Mouse (Mus musculus): ENCODE results near the gene Zbtb12. TPM values are rescaled to one million over a fixed set of nuclear protein-coding genes. Genes with fewer than 3 reads are reported as not detected.

The Zbtb12 gene
- total and polyA plus RNA-seq, 2 experiments from 2014 or later, result 6.5 to 31.1 TPM

GRCm38 (mm10) chr17:34865981-34866380 is 13.3 kb upstream of the Zbtb12 start:
- DNase-seq (ENCODE audit: low spot score), result no peak
- Histone ChIP-seq H3K36me3 (ENCODE audit: insufficient read depth, low read length) (no peaks in the 10 kb centered on the region), H3K4me1 (ENCODE audit: insufficient read depth, low read length) (no peaks in the 10 kb centered on the region), H3K27ac (no peak overlapping the region), H3K27me3 (ENCODE audit: insufficient read depth, low read length) (no peaks in the 10 kb centered on the region), H3K4me2 (ENCODE audit: low read depth, low read length) (no peak overlapping the region), H3K4me3 (ENCODE audit: low read length) (no peak overlapping the region), H3K9me3 (ENCODE audit: low read length) (no peaks in the 10 kb centered on the region), H3K9ac (replicated peaks; ENCODE audit: low read length) (no peak overlapping the region)
- WGBS, result 64% methylated on average over 7 of the region's 7 CpGs
- ATAC-seq, result no peak
- TF ChIP-seq CTCF (IDR thresholded peaks at IDR 0.05; ENCODE audit: low read depth), result no peak

DNA sequence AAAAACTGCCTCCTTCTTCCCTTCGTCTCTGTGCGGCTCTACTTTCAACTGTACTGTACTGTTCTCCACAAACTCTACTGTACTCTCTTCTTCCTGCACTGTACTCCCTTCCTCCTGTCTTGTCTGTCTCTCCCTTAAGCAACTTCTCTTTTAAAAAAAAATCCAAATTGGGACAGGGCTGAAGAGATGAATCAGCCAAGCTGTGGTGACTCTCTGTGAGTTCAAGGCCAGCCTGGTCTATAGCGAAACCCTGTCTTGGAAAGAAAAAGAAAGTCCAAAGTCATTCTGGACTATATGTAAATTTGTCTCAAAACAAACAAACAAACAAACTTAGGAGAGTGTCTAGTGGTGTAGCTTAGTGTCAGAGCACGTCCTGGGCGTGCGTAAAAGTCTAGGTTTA is 5.0 kb upstream of the Zbtb12 start:
- Histone ChIP-seq H3K4me3 (ENCODE audit: low read length) (no peak overlapping the region), H3K4me1 (ENCODE audit: insufficient read depth, low read length) (no peaks in the 10 kb centered on the region), H3K9me3 (ENCODE audit: low read length) (no peaks in the 10 kb centered on the region), H3K36me3 (ENCODE audit: insufficient read depth, low read length) (no peaks in the 10 kb centered on the region), H3K27me3 (ENCODE audit: insufficient read depth, low read length) (no peaks in the 10 kb centered on the region), H3K27ac (no peak overlapping the region), H3K9ac (replicated peaks; ENCODE audit: low read length) (no peak overlapping the region), H3K4me2 (ENCODE audit: low read depth, low read length) (no peak overlapping the region)
- DNase-seq (ENCODE audit: low spot score), result no peak
- 92% methylated on average over 6 of the region's 6 CpGs for WGBS
- ATAC-seq, result no peak
- TF ChIP-seq CTCF (IDR thresholded peaks at IDR 0.05; ENCODE audit: low read depth), result no peak

DNA sequence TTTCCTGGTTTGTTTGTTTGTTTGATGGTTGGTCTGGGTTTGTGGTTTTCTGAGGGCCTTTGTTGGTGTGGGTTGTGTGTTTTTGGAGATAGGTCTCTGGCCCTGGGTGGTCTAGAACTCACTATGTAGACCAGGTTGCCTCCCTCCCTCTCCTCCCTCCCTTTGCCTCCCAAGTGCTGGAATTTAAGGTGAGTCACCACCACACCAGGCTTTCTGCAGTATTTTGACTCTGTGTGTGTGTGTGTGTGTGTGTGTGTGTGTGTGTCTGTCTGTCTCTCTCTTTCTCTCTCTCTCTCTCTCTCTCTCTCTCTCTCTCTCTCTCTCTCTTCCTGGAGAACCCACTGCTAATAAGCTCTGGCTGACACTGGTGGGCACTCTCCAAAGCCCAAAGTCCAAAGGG is 1.9 kb downstream of the Zbtb12 start:
- Histone ChIP-seq H3K9me3 (ENCODE audit: low read length) (no peaks in the 10 kb centered on the region), H3K4me2 (ENCODE audit: low read depth, low read length) (no peak overlapping the region), H3K9ac (replicated peaks; ENCODE audit: low read length) (no peak overlapping the region), H3K4me3 (ENCODE audit: low read length) (no peak overlapping the region), H3K27me3 (ENCODE audit: insufficient read depth, low read length) (0 out of 2 replicates have a peak, but pooled peaks cover 3% of the 10 kb centered on the region), H3K36me3 (ENCODE audit: insufficient read depth, low read length) (no peaks in the 10 kb centered on the region), H3K4me1 (ENCODE audit: insufficient read depth, low read length) (no peaks in the 10 kb centered on the region), H3K27ac (no peak overlapping the region)
- TF ChIP-seq CTCF (IDR thresholded peaks at IDR 0.05; ENCODE audit: low read depth), result no peak
- DNase-seq (ENCODE audit: low spot score) (no peak), ATAC-seq (no peak)

GRCm38 (mm10) chr17:34881683-34882310 is 2.5 kb downstream of the Zbtb12 start, which contains the start of gene Gm20547:
Gene Gm20547 (minus strand): TSS chr17:34882042.
- ATAC-seq, result no peak
- no peaks in the 10 kb centered on the region for H3K9me3 ChIP-seq (ENCODE audit: low read length)
- no peak within 1 kb of the TSS for H3K27ac ChIP-seq
- H3K4me2 ChIP-seq (ENCODE audit: low read depth, low read length), result no peak within 1 kb of the TSS
- no peak for TF ChIP-seq CTCF (IDR thresholded peaks at IDR 0.05; ENCODE audit: low read depth)
- DNase-seq (ENCODE audit: low spot score), result no peak
- H3K36me3 ChIP-seq (ENCODE audit: insufficient read depth, low read length), result no peaks in the 10 kb centered on the region
- H3K9ac ChIP-seq (replicated peaks; ENCODE audit: low read length), result no peak within 1 kb of the TSS
- H3K4me1 ChIP-seq (ENCODE audit: insufficient read depth, low read length), result no peaks in the 10 kb centered on the region
- H3K4me3 ChIP-seq (ENCODE audit: low read length), result no peak within 1 kb of the TSS
- 8% methylated on average over 15 of the region's 15 CpGs for WGBS
- H3K27me3 ChIP-seq (ENCODE audit: insufficient read depth, low read length), result 0 out of 2 replicates have a peak, but pooled peaks cover 3% of the 10 kb centered on the region

- H3K36me3 ChIP-seq (ENCODE audit: insufficient read depth, low read length), result no peaks in the 10 kb centered on the region
- H3K4me2 ChIP-seq (ENCODE audit: low read depth, low read length), result no peak overlapping the region
- no peaks in the 10 kb centered on the region for H3K9me3 ChIP-seq (ENCODE audit: low read length)
- 62% methylated on average over 3 of the region's 3 CpGs for WGBS
- DNase-seq (ENCODE audit: low spot score), result no peak
- no peak for TF ChIP-seq CTCF (IDR thresholded peaks at IDR 0.05; ENCODE audit: low read depth)
- H3K27me3 ChIP-seq (ENCODE audit: insufficient read depth, low read length), result 0 out of 2 replicates have a peak, but pooled peaks cover 3% of the 10 kb centered on the region
- ATAC-seq, result no peak
- H3K4me1 ChIP-seq (ENCODE audit: insufficient read depth, low read length), result no peaks in the 10 kb centered on the region
- no peak overlapping the region for H3K4me3 ChIP-seq (ENCODE audit: low read length)
- no peak overlapping the region for H3K9ac ChIP-seq (replicated peaks; ENCODE audit: low read length)
- no peak overlapping the region for H3K27ac ChIP-seq
These were observed 4.0 kb downstream of the Zbtb12 start for GRCm38 (mm10) chr17:34883332-34883731.

- Histone ChIP-seq H3K4me3 (ENCODE audit: low read length) (no peak overlapping the region), H3K9me3 (ENCODE audit: low read length) (no peaks in the 10 kb centered on the region), H3K36me3 (ENCODE audit: insufficient read depth, low read length) (no peaks in the 10 kb centered on the region), H3K27ac (no peak overlapping the region), H3K4me2 (ENCODE audit: low read depth, low read length) (no peak overlapping the region), H3K9ac (replicated peaks; ENCODE audit: low read length) (no peak overlapping the region), H3K27me3 (ENCODE audit: insufficient read depth, low read length) (0 out of 2 replicates have a peak, but pooled peaks cover 3% of the 10 kb centered on the region), H3K4me1 (ENCODE audit: insufficient read depth, low read length) (no peaks in the 10 kb centered on the region)
- no peak for ATAC-seq
- WGBS, result 88% methylated on average over 6 of the region's 6 CpGs
- no peak for TF ChIP-seq CTCF (IDR thresholded peaks at IDR 0.05; ENCODE audit: low read depth)
- no peak for DNase-seq (ENCODE audit: low spot score)
These were observed 5.4 kb downstream of the Zbtb12 start for GRCm38 (mm10) chr17:34884704-34885103.

DNA sequence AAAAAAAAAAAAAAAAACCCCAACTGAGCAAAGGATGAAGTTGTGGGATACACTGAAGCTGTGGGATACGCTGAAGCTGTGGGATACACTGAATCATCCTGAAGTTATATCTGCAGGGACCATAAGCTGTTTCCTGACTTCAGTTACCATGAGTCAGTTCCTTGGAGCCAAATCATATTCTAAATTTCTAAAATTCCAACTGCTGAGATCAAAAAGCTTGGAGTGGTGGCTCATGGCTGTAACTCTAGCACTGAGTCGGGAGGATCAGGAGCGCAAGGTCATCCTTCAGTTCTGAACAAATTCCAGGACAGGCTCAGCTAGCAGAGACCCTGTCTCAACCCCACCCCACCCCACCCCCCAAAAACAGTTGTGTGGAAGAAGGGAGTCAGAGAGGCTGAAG is 6.3 kb downstream of the Zbtb12 start:
- Histone ChIP-seq H3K9me3 (ENCODE audit: low read length) (no peaks in the 10 kb centered on the region), H3K4me2 (ENCODE audit: low read depth, low read length) (no peak overlapping the region), H3K9ac (replicated peaks; ENCODE audit: low read length) (no peak overlapping the region), H3K4me1 (ENCODE audit: insufficient read depth, low read length) (no peaks in the 10 kb centered on the region), H3K4me3 (ENCODE audit: low read length) (no peak overlapping the region), H3K36me3 (ENCODE audit: insufficient read depth, low read length) (no peaks in the 10 kb centered on the region), H3K27me3 (ENCODE audit: insufficient read depth, low read length) (0 out of 2 replicates have a peak, but pooled peaks cover 3% of the 10 kb centered on the region), H3K27ac (no peak overlapping the region)
- ATAC-seq (no peak), DNase-seq (ENCODE audit: low spot score) (no peak)
- 91% methylated on average over 3 of the region's 3 CpGs for WGBS
- no peak for TF ChIP-seq CTCF (IDR thresholded peaks at IDR 0.05; ENCODE audit: low read depth)

Data from hindbrain, postnatal 0 days (tissue).